Mouse (Mus musculus) lung, embryonic 16.5 days (tissue): Measurements from ENCODE around the gene Crip2. TPM values are rescaled to one million over a fixed set of nuclear protein-coding genes. Genes with fewer than 3 reads are reported as not detected.

Experiments
- ATAC-seq: fragments of 200-750 bp; cut with Nextera tagmentation; 2 replicates; pipeline ENCODE4 v1.8.0; 2017; ENCODE audit warnings: low read depth, mild to moderate bottlenecking, moderate library complexity
- H3K27ac ChIP-seq: fragments of 300-500 bp; sonication (generic); 2 replicates; pipeline ENCODE4 v1.5.1; 2014; ENCODE audit warnings: mild to moderate bottlenecking, control low read depth, low read length
- H3K27me3 ChIP-seq: fragments of 300-500 bp; sonication (generic); 2 replicates; pipeline ENCODE4 v1.6.1; 2014; ENCODE audit warnings: low read depth, low read length, mixed read lengths; ENCODE audit not compliant: control insufficient read depth, insufficient read depth
- H3K36me3 ChIP-seq: fragments of 300-500 bp; sonication (generic); 2 replicates; pipeline ENCODE4 v1.6.1; 2014; ENCODE audit warnings: low read length; ENCODE audit not compliant: control insufficient read depth, insufficient read depth
- H3K4me1 ChIP-seq: fragments of 300-500 bp; sonication (generic); replicated peaks from 2 replicates; pipeline ENCODE4 v1.6.1; 2014; ENCODE audit warnings: low read length, mixed read lengths; ENCODE audit not compliant: control insufficient read depth, insufficient read depth
- H3K4me2 ChIP-seq: fragments of 300-500 bp; sonication (generic); 2 replicates; pipeline ENCODE4 v1.6.1; 2014; ENCODE audit warnings: low read depth, low read length, control low read depth
- H3K4me3 ChIP-seq: fragments of 300-500 bp; sonication (generic); 2 replicates; pipeline ENCODE4 v1.5.1; 2014; ENCODE audit warnings: mild to moderate bottlenecking, low read length, control low read depth
- H3K9ac ChIP-seq: fragments of 300-500 bp; sonication (generic); 2 replicates; pipeline ENCODE4 v1.6.1; 2014; ENCODE audit warnings: low read length, control low read depth
- H3K9me3 ChIP-seq: fragments of 300-500 bp; sonication (generic); 2 replicates; pipeline ENCODE4 v1.6.1; 2016; ENCODE audit warnings: low read length; ENCODE audit not compliant: control insufficient read depth
- WGBS: fragments of 180-500 bp; shearing (Covaris S2); extraction: QIAGEN DNeasy Blood & Tissue Kit; methylation state at CpG from one replicate; pipeline ENCODE4 v1.1.7; 2014; 5-methylcytosine and 5-hydroxymethylcytosine counted together
- polyA plus RNA-seq: library from polyadenylated mRNA; unstranded; fragments of >200 nt; fragmentation: Nextera tagmentation; extraction: Ambion mirVana; gene quantifications from 2 replicates; pipeline ENCODE4 v1.2.1, GENCODE M21; 2015

Crip2 gene
- polyA plus RNA-seq, 1 experiment from 2014 or later: 550 TPM

- Histone ChIP-seq H3K4me1 (peaks cover 42% of the 10 kb centered on the region), H3K4me2 (no peak overlapping the region), H3K27ac (peak overlapping the region; percentile 92; the same call in 1 of the 2 replicates), H3K9ac (no peak overlapping the region), H3K9me3 (no peaks in the 10 kb centered on the region), H3K36me3 (peaks cover 47% of the 10 kb centered on the region), H3K27me3 (no peaks in the 10 kb centered on the region), H3K4me3 (no peak overlapping the region)
- WGBS: 76% methylated on average over 18 of the region's 18 CpGs
- ATAC-seq: no peak
Observed at GRCm38 (mm10) chr12:113137260-113138213, 2.5 kb upstream of the Crip2 start.

GRCm38 (mm10) chr12:113138291-113138690 lies 1.7 kb upstream of the Crip2 start:
- H3K27ac ChIP-seq: peak overlapping the region; percentile 92
- no peak overlapping the region for H3K4me3 ChIP-seq
- peaks cover 43% of the 10 kb centered on the region for H3K4me1 ChIP-seq
- H3K4me2 ChIP-seq: no peak overlapping the region
- H3K9ac ChIP-seq: no peak overlapping the region
- H3K36me3 ChIP-seq: peaks cover 40% of the 10 kb centered on the region
- H3K9me3 ChIP-seq: no peaks in the 10 kb centered on the region
- WGBS: 74% methylated on average over 6 of the region's 6 CpGs
- no peaks in the 10 kb centered on the region for H3K27me3 ChIP-seq
- no peak for ATAC-seq

- peak; percentile 3 for ATAC-seq
- 28% methylated on average over 11 of the region's 11 CpGs for WGBS
- peaks cover 45% of the 10 kb centered on the region for H3K4me1 ChIP-seq
Observed at GRCm38 (mm10) chr12:113138901-113139864, 853 bp upstream of the Crip2 start.

GRCm38 (mm10) chr12:113140616-113141411 lies 778 bp downstream of the Crip2 start:
- peaks cover 45% of the 10 kb centered on the region for H3K4me1 ChIP-seq
- ATAC-seq: no peak; the same call in 1 of the 2 replicates

More at GRCm38 (mm10) chr12:113138901-113139864, 853 bp upstream of the Crip2 start:
- H3K4me3 ChIP-seq: peak overlapping the region; percentile 79
- H3K27me3 ChIP-seq: no peaks in the 10 kb centered on the region
- H3K9ac ChIP-seq: 0 out of 2 replicates have a peak overlapping the region, but pooled peaks have one; percentile 8
- H3K36me3 ChIP-seq: peaks cover 38% of the 10 kb centered on the region
- H3K4me2 ChIP-seq: peak overlapping the region; percentile 76
- peak overlapping the region; percentile 92 for H3K27ac ChIP-seq
- no peaks in the 10 kb centered on the region for H3K9me3 ChIP-seq

GRCm38 (mm10) chr12:113141531-113141973 lies 1.5 kb downstream of the Crip2 start:
- WGBS: 21% methylated on average over 8 of the region's 8 CpGs
- H3K27me3 ChIP-seq: no peaks in the 10 kb centered on the region
- peak overlapping the region; percentile 76 for H3K4me2 ChIP-seq
- no peak for ATAC-seq
- H3K36me3 ChIP-seq: peaks cover 27% of the 10 kb centered on the region
- no peaks in the 10 kb centered on the region for H3K9me3 ChIP-seq
- peak overlapping the region; percentile 81 for H3K9ac ChIP-seq
- peak overlapping the region; percentile 79 for H3K4me3 ChIP-seq
- H3K27ac ChIP-seq: peak overlapping the region; percentile 98
- H3K4me1 ChIP-seq: peaks cover 52% of the 10 kb centered on the region

More at GRCm38 (mm10) chr12:113140616-113141411, 778 bp downstream of the Crip2 start:
- Histone ChIP-seq H3K4me2 (peak overlapping the region; percentile 76), H3K4me3 (peak overlapping the region; percentile 79), H3K9me3 (no peaks in the 10 kb centered on the region), H3K27ac (peak overlapping the region; percentile 98), H3K36me3 (peaks cover 34% of the 10 kb centered on the region), H3K9ac (peak overlapping the region; percentile 81), H3K27me3 (no peaks in the 10 kb centered on the region)
- WGBS: 3% methylated on average over 49 of the region's 49 CpGs

- peak; percentile 75 for ATAC-seq
- H3K9me3 ChIP-seq: no peaks in the 10 kb centered on the region
- H3K27me3 ChIP-seq: no peaks in the 10 kb centered on the region
- WGBS: 7% methylated on average over 15 of the region's 15 CpGs
- peak overlapping the region; percentile 76 for H3K4me2 ChIP-seq
- H3K4me1 ChIP-seq: peaks cover 56% of the 10 kb centered on the region
- H3K9ac ChIP-seq: peak overlapping the region; percentile 81
- peak overlapping the region; percentile 79 for H3K4me3 ChIP-seq
- peak overlapping the region; percentile 98 for H3K27ac ChIP-seq
- peaks cover 22% of the 10 kb centered on the region for H3K36me3 ChIP-seq
Observed at GRCm38 (mm10) chr12:113142021-113142975, 2.3 kb downstream of the Crip2 start.

GRCm38 (mm10) chr12:113143164-113143563 lies 3.1 kb downstream of the Crip2 start:
- Histone ChIP-seq H3K36me3 (peaks cover 19% of the 10 kb centered on the region), H3K4me3 (peak overlapping the region; percentile 79), H3K27ac (peak overlapping the region; percentile 98), H3K27me3 (no peaks in the 10 kb centered on the region), H3K4me1 (peaks cover 59% of the 10 kb centered on the region), H3K9ac (peak overlapping the region; percentile 66), H3K9me3 (no peaks in the 10 kb centered on the region), H3K4me2 (peak overlapping the region; percentile 76)
- no peak for ATAC-seq
- 48% methylated on average over 7 of the region's 7 CpGs for WGBS
